Mouse (Mus musculus): ENCODE measurements around the gene Mlx. TPM values are rescaled to one million over a fixed set of nuclear protein-coding genes. Genes with fewer than 3 reads are reported as not detected.
A peak's percentile ranks its signal among the peaks of the same experiment; 100 is the strongest.

The Mlx gene
- total RNA-seq, 1 experiment from 2014 or later = 70.0 TPM

DNA sequence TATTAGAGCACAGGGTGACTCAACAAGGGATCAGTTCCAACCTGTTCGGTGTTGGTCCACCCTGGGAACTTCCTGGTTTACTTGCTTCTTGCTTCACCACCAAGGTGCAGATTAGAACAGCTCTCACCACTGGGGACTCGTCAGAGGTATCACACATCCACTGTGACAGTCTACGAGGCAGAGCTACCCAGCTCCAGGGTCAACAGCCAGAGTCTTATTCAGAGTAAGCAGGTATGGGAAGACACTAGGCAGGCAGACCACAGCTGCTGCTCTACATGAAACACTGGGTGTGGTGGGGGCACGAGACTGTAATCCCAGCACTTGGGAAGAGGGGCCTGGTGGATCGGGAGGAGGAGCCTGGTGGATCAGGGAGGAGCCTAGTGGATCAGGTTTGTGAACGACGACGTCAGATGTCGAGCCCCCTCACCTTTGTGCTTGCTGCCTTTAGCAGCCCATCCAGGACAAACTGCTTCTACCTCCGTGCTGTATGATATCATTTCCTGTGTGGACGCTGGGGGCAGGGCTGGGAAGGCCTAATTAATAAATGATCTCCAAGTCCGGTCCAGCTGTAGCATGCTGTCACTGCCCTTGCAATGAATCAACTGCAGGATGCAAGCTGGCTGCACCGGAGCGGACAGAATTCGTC is 51.6 kb downstream of the Mlx start:
- DNase-seq = peak; percentile 42

DNA sequence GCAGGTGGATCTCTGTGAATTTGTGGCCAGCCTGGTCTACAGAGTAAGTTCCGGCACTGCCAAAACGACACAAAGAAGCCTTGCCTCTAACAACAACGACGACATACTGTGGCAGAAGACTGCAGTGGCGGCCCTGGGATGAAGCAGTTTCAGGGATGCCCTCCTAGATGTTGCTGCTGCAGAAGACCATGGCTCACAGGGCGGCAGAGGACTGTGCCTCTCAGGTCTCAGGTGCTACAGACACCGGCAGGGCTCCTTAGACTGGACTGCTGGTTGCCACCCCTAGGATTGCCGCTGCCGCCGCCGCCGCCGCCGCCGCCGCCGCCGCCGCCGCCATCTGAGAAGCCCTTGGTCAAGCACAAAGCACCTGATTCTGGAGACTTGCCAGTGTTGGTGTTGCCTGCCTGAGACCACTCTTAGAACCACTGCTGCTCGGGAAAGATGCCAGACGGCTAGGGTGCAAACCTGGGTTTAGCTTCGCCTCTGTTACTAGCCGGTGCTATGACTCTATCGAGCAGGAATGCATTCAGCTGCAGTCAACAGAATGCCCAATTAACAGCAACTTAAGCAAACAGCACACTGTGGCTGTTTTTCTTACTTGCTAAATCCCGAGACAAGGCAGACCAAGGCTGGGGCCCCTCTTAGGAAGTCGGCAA is 53.2 kb downstream of the Mlx start:
- DNase-seq = no peak

DNA sequence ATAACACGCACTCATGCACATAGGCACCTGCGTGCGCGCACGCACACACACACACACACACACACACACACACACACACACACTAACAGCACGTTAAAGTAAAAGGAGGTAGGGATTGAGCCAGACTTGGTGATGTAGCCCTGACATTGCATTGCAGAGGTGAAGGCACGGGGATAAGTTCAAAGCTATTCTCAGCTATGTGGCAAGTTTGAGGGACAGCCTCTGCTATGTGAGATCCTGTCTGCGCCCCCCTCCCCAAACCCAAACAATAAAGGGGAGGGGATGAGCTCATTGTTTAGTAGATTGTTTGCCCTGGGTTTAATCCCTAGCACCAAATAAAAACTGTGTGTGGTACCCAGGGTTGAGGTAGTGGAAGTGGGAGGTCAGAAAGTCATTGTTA is 54.0 kb downstream of the Mlx start:
- DNase-seq = no peak

Small RNA genes lying within 50 kb of the gene (microRNA-seq; reads per million reads assigned to microRNA genes)
- 0 reads per million in 2 experiments for gene Gm27626

Other genes starting within 250 kb of the Mlx start
- gene Stat5b, start 236.6 kb upstream of the Mlx start, total RNA-seq (2021) = 89.0 and 123 TPM in 2 replicates
- 43.8 and 54.5 TPM in 2 replicates for gene Stat5a, start 227.9 kb upstream of the Mlx start, total RNA-seq (2021)
- 81.5 and 88.6 TPM in 2 replicates for gene Stat3, start 147.7 kb upstream of the Mlx start, total RNA-seq (2021)
- gene Cavin1, start 116.4 kb upstream of the Mlx start, total RNA-seq (2021) = 224 and 271 TPM in 2 replicates
- gene Atp6v0a1, start 77.8 kb upstream of the Mlx start, total RNA-seq (2021) = 106 and 144 TPM in 2 replicates
- 39.3 and 54.1 TPM in 2 replicates for gene Naglu, start 17.3 kb upstream of the Mlx start, total RNA-seq (2021)
- 2.6 and 3.3 TPM in 2 replicates for gene Hsd17b1, start 8.9 kb upstream of the Mlx start, total RNA-seq (2021)
- gene Coasy, start 4.7 kb upstream of the Mlx start, total RNA-seq (2021) = 93.5 and 115 TPM in 2 replicates
- 7.1 and 9.4 TPM in 2 replicates for gene Psmc3ip, start 8.2 kb downstream of the Mlx start, total RNA-seq (2021)
- gene Retreg3, start 32.6 kb downstream of the Mlx start, total RNA-seq (2021) = 53.5 and 64.1 TPM in 2 replicates
- 42.1 and 50.1 TPM in 2 replicates for gene Tubg1, start 32.7 kb downstream of the Mlx start, total RNA-seq (2021)
- gene Tubg2, start 68.6 kb downstream of the Mlx start, total RNA-seq (2021) = 5.7 and 6.4 TPM in 2 replicates
- gene Cntnap1, start 83.2 kb downstream of the Mlx start, total RNA-seq (2021) = 6.6 and 9.1 TPM in 2 replicates
- gene Plekhh3, start 84.1 kb downstream of the Mlx start, total RNA-seq (2021) = 31.1 and 36.4 TPM in 2 replicates
- 0.18 TPM in 1 of 2 replicates, not detected in the other for gene Ccr10, start 88.2 kb downstream of the Mlx start, total RNA-seq (2021)
- 37.3 and 49.6 TPM in 2 replicates for gene Ezh1, start 139.2 kb downstream of the Mlx start, total RNA-seq (2021)
- 53.9 and 57.0 TPM in 2 replicates for gene Ramp2, start 158.8 kb downstream of the Mlx start, total RNA-seq (2021)
- 112 and 116 TPM in 2 replicates for gene Vps25, start 166.4 kb downstream of the Mlx start, total RNA-seq (2021)
- 1.7 and 2.6 TPM in 2 replicates for gene Wnk4, start 173.3 kb downstream of the Mlx start, total RNA-seq (2021)
- gene Cntd1, start 191.7 kb downstream of the Mlx start, total RNA-seq (2021) = 0.67 and 0.73 TPM in 2 replicates
- 67.9 and 74.9 TPM in 2 replicates for gene Coa3, start 191.8 kb downstream of the Mlx start, total RNA-seq (2021)
- 117 and 159 TPM in 2 replicates for gene Becn1, start 215.0 kb downstream of the Mlx start, total RNA-seq (2021)
- gene Psme3, start 228.9 kb downstream of the Mlx start, total RNA-seq (2021) = 126 and 131 TPM in 2 replicates
- gene Aoc2, start 237.8 kb downstream of the Mlx start, total RNA-seq (2021) = 4.6 and 6.5 TPM in 2 replicates
- 30.8 and 35.7 TPM in 2 replicates for gene Aoc3, start 243.3 kb downstream of the Mlx start, total RNA-seq (2021)